Mouse (Mus musculus) B cell, adult 67 days (primary cell): ENCODE measurements around the gene Gm21858. TPM values are rescaled to one million over a fixed set of nuclear protein-coding genes. Genes with fewer than 3 reads are reported as not detected.

Source experiments
- total RNA-seq, 2 experiments: library from RNA; stranded (reverse); gene quantifications; 4 replicates each; pipeline ENCODE4 v1.2.4; 2023

Gm21858 gene
- total RNA-seq = not detected

GRCm38 (mm10) chrY:55731456-55731855 is at the start of gene Gm21858:
Gm21858 (plus strand) TSS chrY:55731756.

